Mouse (Mus musculus) kidney, postnatal 14 days (tissue): ENCODE results near the gene Slc10a2.
A peak's percentile ranks its signal among the peaks of the same experiment; 100 is the strongest.
"Not testable (repeated sequence)": the region's sequence is repeated elsewhere in the genome, so short reads cannot be mapped to it uniquely, and the experiment has no call there.

Source experiments
- DNase-seq: peaks from one replicate; pipeline ENCODE4 v3.0.0; 2022; ENCODE audit warnings: mixed read lengths

Slc10a2 gene

GRCm38 (mm10) chr8:5105186-5105585 is at the start of gene Slc10a2:
Slc10a2 (minus strand) TSS chr8:5105351.
- no peak for DNase-seq

GRCm38 (mm10) chr8:5129322-5129829 is 24.2 kb upstream of the Slc10a2 start:
- DNase-seq: no peak

GRCm38 (mm10) chr8:5106855-5107254 is 1.7 kb upstream of the Slc10a2 start:
- peak; percentile 48 for DNase-seq

GRCm38 (mm10) chr8:5095392-5095791 is 9.8 kb downstream of the Slc10a2 start:
- DNase-seq: no peak

GRCm38 (mm10) chr8:5093991-5094390 is 11.2 kb downstream of the Slc10a2 start:
- not testable (repeated sequence) for DNase-seq

- no peak for DNase-seq
Measured at GRCm38 (mm10) chr8:5073654-5074293, 31.4 kb downstream of the Slc10a2 start.

GRCm38 (mm10) chr8:5058888-5059287 is 46.3 kb downstream of the Slc10a2 start:
- DNase-seq: no peak

- peak; percentile 7 for DNase-seq
Measured at GRCm38 (mm10) chr8:5044361-5044900, 60.7 kb downstream of the Slc10a2 start.

GRCm38 (mm10) chr8:5038811-5039561 is 66.2 kb downstream of the Slc10a2 start:
- no peak for DNase-seq
